Mouse (Mus musculus): ENCODE measurements around the gene Tox2.

DNA sequence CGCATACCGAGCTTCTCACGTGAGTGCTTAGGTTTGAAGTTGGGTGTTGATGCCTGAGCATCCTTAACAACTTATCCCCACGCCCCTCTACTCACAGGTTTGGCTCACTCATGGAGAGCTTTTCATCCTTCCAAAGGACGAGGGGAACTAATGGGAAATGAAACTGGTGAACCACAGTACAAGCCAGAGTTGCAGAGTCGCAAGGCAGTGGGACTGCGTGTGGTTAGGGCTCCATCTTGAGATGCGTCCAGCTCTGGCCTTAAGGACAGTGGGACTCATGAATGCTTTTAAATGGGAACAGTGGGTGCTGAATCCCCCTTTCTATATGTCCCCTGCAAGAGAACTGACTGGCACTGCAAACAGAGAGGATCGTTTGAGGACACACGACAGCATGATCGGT, 17.8 kb downstream of the Tox2 start:
- TF ChIP-seq CTCF (IDR thresholded peaks at IDR 0.05) (no peak), EP300 (IDR thresholded peaks at IDR 0.05) (no peak)

Data from lung, postnatal 0 days (tissue).